Mouse (Mus musculus) bone marrow, adult 2 months (tissue): ENCODE results near the gene Oprd1.

Experiments used
- CTCF ChIP-seq: fragments of 200-500 bp; IDR thresholded peaks from 2 replicates; pipeline ENCODE4 v1.5.1; 2011; ENCODE audit warnings: low read length, control low read depth; ENCODE audit not compliant: control insufficient read depth, insufficient read depth
- POLR2A ChIP-seq: fragments of 200-500 bp; IDR thresholded peaks from 2 replicates; pipeline ENCODE4 v1.6.1; 2011; ENCODE audit warnings: low read depth, mild to moderate bottlenecking, control low read depth, low read length, borderline replicate concordance; ENCODE audit not compliant: control insufficient read depth

- TF ChIP-seq CTCF = no peak
- TF ChIP-seq POLR2A = no peak
Measured at GRCm38 (mm10) chr4:132095043-132095442, 49.2 kb downstream of the Oprd1 start.
